Mouse (Mus musculus): Measurements from ENCODE around the gene Wdr62. TPM values are rescaled to one million over a fixed set of nuclear protein-coding genes. Genes with fewer than 3 reads are reported as not detected.

Gene Wdr62
- polyA plus RNA-seq, 1 experiment from 2014 or later: 7.1 TPM

GRCm38 (mm10) chr7:30320946-30321345, 40.7 kb upstream of the Wdr62 start:
- peaks cover 4% of the 10 kb centered on the region; the same call in 1 of the 2 replicates for H3K36me3 ChIP-seq
- H3K27me3 ChIP-seq (replicated peaks): no peaks in the 10 kb centered on the region
- H3K9ac ChIP-seq: peak overlapping the region; percentile 93
- 0 out of 2 replicates have a peak, but pooled peaks cover 4% of the 10 kb centered on the region for H3K9me3 ChIP-seq
- no peak overlapping the region for H3K27ac ChIP-seq (replicated peaks)
- H3K4me3 ChIP-seq: peak overlapping the region; percentile 82
- H3K4me2 ChIP-seq: peak overlapping the region; percentile 92
- no peak for ATAC-seq (ENCODE audit: extremely low read depth, insufficient number of reproducible peaks, low FRiP score, low TSS enrichment)
- H3K4me1 ChIP-seq: peaks cover 21% of the 10 kb centered on the region
- 78% methylated on average over 2 of the region's 2 CpGs for WGBS

- no peak for ATAC-seq (ENCODE audit: extremely low read depth, insufficient number of reproducible peaks, low FRiP score, low TSS enrichment)
Measured at GRCm38 (mm10) chr7:30318142-30318541, 37.9 kb upstream of the Wdr62 start.

GRCm38 (mm10) chr7:30315559-30316529, 35.6 kb upstream of the Wdr62 start:
- Histone ChIP-seq H3K9ac (no peak overlapping the region), H3K27ac (replicated peaks) (no peak overlapping the region), H3K4me3 (peak overlapping the region; percentile 50), H3K4me1 (peaks cover 15% of the 10 kb centered on the region), H3K36me3 (peaks cover 22% of the 10 kb centered on the region), H3K27me3 (replicated peaks) (no peaks in the 10 kb centered on the region), H3K9me3 (no peaks in the 10 kb centered on the region), H3K4me2 (peak overlapping the region; percentile 68)
- no peak for ATAC-seq (ENCODE audit: extremely low read depth, insufficient number of reproducible peaks, low FRiP score, low TSS enrichment)
- 70% methylated on average over 13 of the region's 13 CpGs for WGBS

More at GRCm38 (mm10) chr7:30318142-30318541, 37.9 kb upstream of the Wdr62 start:
- Histone ChIP-seq H3K9ac (no peak overlapping the region), H3K27ac (replicated peaks) (no peak overlapping the region), H3K27me3 (replicated peaks) (no peaks in the 10 kb centered on the region), H3K36me3 (peaks cover 4% of the 10 kb centered on the region; the same call in 1 of the 2 replicates), H3K4me2 (no peak overlapping the region), H3K9me3 (no peaks in the 10 kb centered on the region), H3K4me1 (peaks cover 29% of the 10 kb centered on the region), H3K4me3 (no peak overlapping the region)
- 87% methylated on average over 3 of the region's 3 CpGs for WGBS

GRCm38 (mm10) chr7:30314721-30315155, 34.5 kb upstream of the Wdr62 start, which contains the start of gene Syne4:
Gene Syne4 (plus strand): TSS chr7:30314807.
- ATAC-seq (ENCODE audit: extremely low read depth, insufficient number of reproducible peaks, low FRiP score, low TSS enrichment): no peak; the same call in 1 of the 2 replicates

GRCm38 (mm10) chr7:30313666-30314320, 33.6 kb upstream of the Wdr62 start:
- Histone ChIP-seq H3K27me3 (replicated peaks) (no peaks in the 10 kb centered on the region), H3K36me3 (peaks cover 27% of the 10 kb centered on the region), H3K9me3 (no peaks in the 10 kb centered on the region), H3K4me2 (0 out of 2 replicates have a peak overlapping the region, but pooled peaks have one; percentile 16), H3K4me3 (no peak overlapping the region), H3K9ac (0 out of 2 replicates have a peak overlapping the region, but pooled peaks have one; percentile 14), H3K27ac (replicated peaks) (no peak overlapping the region), H3K4me1 (peaks cover 24% of the 10 kb centered on the region)
- no peak for ATAC-seq (ENCODE audit: extremely low read depth, insufficient number of reproducible peaks, low FRiP score, low TSS enrichment)
- 32% methylated on average over 27 of the region's 27 CpGs for WGBS

More at GRCm38 (mm10) chr7:30314721-30315155, 34.5 kb upstream of the Wdr62 start, which contains the start of gene Syne4:
- WGBS: under 1% methylated on average over 9 of the region's 9 CpGs
- H3K27ac ChIP-seq (replicated peaks): no peak within 1 kb of the TSS
- peaks cover 17% of the 10 kb centered on the region for H3K4me1 ChIP-seq
- peak within 1 kb of the TSS; percentile 50 for H3K4me3 ChIP-seq
- peak within 1 kb of the TSS; percentile 78 for H3K9ac ChIP-seq
- peak within 1 kb of the TSS; percentile 68 for H3K4me2 ChIP-seq
- H3K9me3 ChIP-seq: no peaks in the 10 kb centered on the region
- no peaks in the 10 kb centered on the region for H3K27me3 ChIP-seq (replicated peaks)
- peaks cover 27% of the 10 kb centered on the region for H3K36me3 ChIP-seq

GRCm38 (mm10) chr7:30310136-30310535, 29.9 kb upstream of the Wdr62 start:
- H3K9me3 ChIP-seq: no peaks in the 10 kb centered on the region
- ATAC-seq (ENCODE audit: extremely low read depth, insufficient number of reproducible peaks, low FRiP score, low TSS enrichment): no peak
- WGBS: 83% methylated on average over 12 of the region's 12 CpGs
- no peak overlapping the region for H3K9ac ChIP-seq
- H3K36me3 ChIP-seq: peaks cover 38% of the 10 kb centered on the region
- H3K27me3 ChIP-seq (replicated peaks): no peaks in the 10 kb centered on the region
- peaks cover 29% of the 10 kb centered on the region for H3K4me1 ChIP-seq
- H3K4me3 ChIP-seq: no peak overlapping the region
- H3K4me2 ChIP-seq: no peak overlapping the region
- H3K27ac ChIP-seq (replicated peaks): no peak overlapping the region

GRCm38 (mm10) chr7:30309395-30310129, 29.3 kb upstream of the Wdr62 start:
- Histone ChIP-seq H3K27me3 (replicated peaks) (no peaks in the 10 kb centered on the region), H3K4me1 (peaks cover 23% of the 10 kb centered on the region), H3K36me3 (peaks cover 38% of the 10 kb centered on the region), H3K27ac (replicated peaks) (no peak overlapping the region), H3K9ac (peak overlapping the region; percentile 90), H3K4me3 (peak overlapping the region; percentile 85), H3K9me3 (no peaks in the 10 kb centered on the region), H3K4me2 (peak overlapping the region; percentile 98)
- 53% methylated on average over 15 of the region's 15 CpGs for WGBS
- no peak for ATAC-seq (ENCODE audit: extremely low read depth, insufficient number of reproducible peaks, low FRiP score, low TSS enrichment)

GRCm38 (mm10) chr7:30308076-30309005, 28.1 kb upstream of the Wdr62 start, which contains the start of gene Alkbh6:
Gene Alkbh6 (plus strand): TSS chr7:30308717.
- peak; percentile 99 for ATAC-seq (ENCODE audit: extremely low read depth, insufficient number of reproducible peaks, low FRiP score, low TSS enrichment)
- Histone ChIP-seq H3K27ac (replicated peaks) (peak within 1 kb of the TSS; percentile 82), H3K9me3 (no peaks in the 10 kb centered on the region), H3K9ac (peak within 1 kb of the TSS; percentile 90), H3K27me3 (replicated peaks) (no peaks in the 10 kb centered on the region), H3K4me3 (peak within 1 kb of the TSS; percentile 85), H3K4me2 (peak within 1 kb of the TSS; percentile 98), H3K4me1 (peaks cover 18% of the 10 kb centered on the region), H3K36me3 (peaks cover 45% of the 10 kb centered on the region)
- 4% methylated on average over 27 of the region's 27 CpGs for WGBS

- H3K4me3 ChIP-seq: no peak overlapping the region
- H3K9me3 ChIP-seq: no peaks in the 10 kb centered on the region
- H3K27ac ChIP-seq (replicated peaks): no peak overlapping the region
- peaks cover 18% of the 10 kb centered on the region for H3K4me1 ChIP-seq
- H3K36me3 ChIP-seq: peaks cover 44% of the 10 kb centered on the region
- 84% methylated on average over 16 of the region's 16 CpGs for WGBS
- no peak overlapping the region for H3K4me2 ChIP-seq
- H3K27me3 ChIP-seq (replicated peaks): no peaks in the 10 kb centered on the region
- ATAC-seq (ENCODE audit: extremely low read depth, insufficient number of reproducible peaks, low FRiP score, low TSS enrichment): no peak
- no peak overlapping the region for H3K9ac ChIP-seq
Measured at GRCm38 (mm10) chr7:30306083-30306779, 26.0 kb upstream of the Wdr62 start.
